Mouse (Mus musculus) heart, adult 2 months (tissue): ENCODE measurements around the gene Serpina3f. TPM values are rescaled to one million over a fixed set of nuclear protein-coding genes. Genes with fewer than 3 reads are reported as not detected.
"Not testable (repeated sequence)": the region's sequence is repeated elsewhere in the genome, so short reads cannot be mapped to it uniquely, and the experiment has no call there.

Source experiments
- DNase-seq, 2 experiments: peaks; one replicate each; pipeline ENCODE4 v3.0.0; 2021
- H3K27ac ChIP-seq: fragments of 200-600 bp; 2 replicates; pipeline ENCODE4 v1.8.1; 2022
- H3K27me3 ChIP-seq: fragments of 200-500 bp; 2 replicates; pipeline ENCODE4 v1.6.1; 2012; ENCODE audit warnings: mild to moderate bottlenecking, low read length, inconsistent platforms, mixed read lengths; ENCODE audit not compliant: control insufficient read depth, insufficient read depth
- H3K36me3 ChIP-seq: fragments of 200-500 bp; 2 replicates; pipeline ENCODE4 v1.6.1; 2012; ENCODE audit warnings: low read length, inconsistent platforms; ENCODE audit not compliant: control insufficient read depth, insufficient read depth
- H3K4me1 ChIP-seq: fragments of 200-500 bp; 2 replicates; pipeline ENCODE4 v1.6.1; 2011; ENCODE audit warnings: low read length; ENCODE audit not compliant: control insufficient read depth, insufficient read depth
- H3K4me3 ChIP-seq: fragments of 200-600 bp; 2 replicates; pipeline ENCODE4 v1.8.1; 2022
- H3K79me2 ChIP-seq: fragments of 200-500 bp; replicated peaks from 2 replicates; pipeline ENCODE4 v1.6.1; 2012; ENCODE audit warnings: mild to moderate bottlenecking, inconsistent platforms, low read length, moderate library complexity, mixed read lengths; ENCODE audit not compliant: control insufficient read depth, insufficient read depth
- H3K9ac ChIP-seq: fragments of 200-500 bp; 2 replicates; pipeline ENCODE4 v1.6.1; 2012; ENCODE audit warnings: low read depth, mild to moderate bottlenecking, control low read depth, inconsistent platforms, low read length, mixed read lengths
- CTCF ChIP-seq: fragments of 200-600 bp; IDR thresholded peaks from 2 replicates; pipeline ENCODE4 v1.8.1; 2022; ENCODE audit warnings: antibody characterized with exemption, mild to moderate bottlenecking, moderate library complexity
- EP300 ChIP-seq: fragments of 200-500 bp; IDR thresholded peaks from 2 replicates; pipeline ENCODE4 v1.6.1; 2011; ENCODE audit warnings: low read depth, low read length, control low read depth; ENCODE audit not compliant: insufficient read depth
- POLR2A ChIP-seq: fragments of 200-500 bp; IDR thresholded peaks from 2 replicates; pipeline ENCODE4 v1.6.1; 2011; ENCODE audit warnings: mild to moderate bottlenecking, low read depth, low read length, control low read depth; ENCODE audit not compliant: insufficient read depth
- WGBS: fragments of 180-500 bp; shearing (Covaris S2); methylation state at CpG from one replicate; pipeline ENCODE4 v1.1.7; 2018; 5-methylcytosine and 5-hydroxymethylcytosine counted together
- intact Hi-C: fragments of 180-260 bp; cut with DNase I; formaldehyde crosslinking; loops from one replicate; pipeline ENCODE4 v1.15.1; 2025
- polyA plus RNA-seq: library from polyadenylated mRNA; depleted of rRNA; stranded (reverse); fragments of >200 nt; gene quantifications from 2 replicates; pipeline ENCODE4 v1.2.3, GENCODE M21; 2012
- total RNA-seq, 2 experiments: library from RNA; stranded (reverse); gene quantifications; 2 replicates each; pipeline ENCODE4 v1.2.3; 2021

Gene Serpina3f
- total and polyA plus RNA-seq, 3 experiments: 0.04 to 0.26 TPM; not detected in 1

DNA sequence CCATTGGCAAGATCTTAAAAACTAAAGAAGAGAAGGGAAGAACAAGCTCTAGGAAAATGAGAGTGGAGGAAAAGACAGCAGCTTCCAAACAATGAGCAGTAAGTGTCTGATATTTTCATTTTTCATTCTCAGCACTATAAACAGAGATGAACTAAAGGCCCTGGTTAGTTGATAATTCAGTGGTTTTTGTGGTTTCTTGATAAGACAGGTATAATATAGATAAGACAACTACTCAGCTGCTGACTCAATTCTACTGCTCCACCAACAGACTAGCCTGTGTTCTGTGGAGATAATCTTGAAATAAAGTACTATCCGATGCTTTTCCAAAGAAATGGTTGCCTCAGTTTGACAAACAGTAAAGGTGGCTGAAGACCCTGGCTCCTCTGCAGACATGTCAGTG lies 905 bp downstream of the Serpina3f start:
- Histone ChIP-seq H3K79me2 (no peaks in the 10 kb centered on the region), H3K36me3 (no peaks in the 10 kb centered on the region), H3K27me3 (no peaks in the 10 kb centered on the region), H3K4me3 (no peak overlapping the region), H3K4me1 (no peaks in the 10 kb centered on the region), H3K27ac (no peak overlapping the region), H3K9ac (no peak overlapping the region)
- DNase-seq: no peak
- TF ChIP-seq POLR2A (no peak), CTCF (no peak), EP300 (no peak)
- WGBS: 77% methylated on average over 1 of the region's 1 CpGs
- intact Hi-C loops: no loop called here

GRCm38 (mm10) chr12:104221616-104222015 lies 7.3 kb downstream of the Serpina3f start:
- Histone ChIP-seq H3K4me3 (no peak overlapping the region), H3K9ac (no peak overlapping the region), H3K36me3 (no peaks in the 10 kb centered on the region), H3K27ac (no peak overlapping the region), H3K79me2 (no peaks in the 10 kb centered on the region), H3K27me3 (no peaks in the 10 kb centered on the region), H3K4me1 (0 out of 2 replicates have a peak, but pooled peaks cover 1% of the 10 kb centered on the region)
- no peak for DNase-seq
- TF ChIP-seq POLR2A: no peak
- TF ChIP-seq CTCF: no peak
- no peak for TF ChIP-seq EP300
- intact Hi-C loops: loop anchor here (1.0 kb wide), 1 partner anchor 20 kb away; no protein-coding TSS in a partner anchor
- 60% methylated on average over 1 of the region's 1 CpGs for WGBS

DNA sequence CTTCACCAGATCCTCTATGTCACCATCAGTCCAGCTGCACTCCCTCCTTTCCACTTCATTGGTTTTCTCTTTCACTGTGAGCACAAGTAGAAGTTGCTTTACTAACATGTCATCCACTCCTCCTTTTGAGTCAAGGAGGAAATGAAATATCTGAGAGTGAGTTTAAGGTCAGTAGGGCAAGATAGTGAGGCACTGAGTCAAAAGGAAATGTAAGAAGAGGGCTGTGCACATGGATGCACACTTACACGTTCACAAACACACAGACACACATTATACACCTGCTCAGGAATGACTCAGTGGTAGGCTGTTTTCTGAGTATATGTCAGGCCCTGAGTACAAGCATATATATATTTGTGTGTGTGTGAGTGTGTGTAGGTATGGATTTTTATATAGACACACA lies 9.3 kb downstream of the Serpina3f start:
- Histone ChIP-seq H3K27ac (no peak overlapping the region), H3K4me1 (0 out of 2 replicates have a peak, but pooled peaks cover 1% of the 10 kb centered on the region), H3K9ac (no peak overlapping the region), H3K27me3 (no peaks in the 10 kb centered on the region), H3K79me2 (no peaks in the 10 kb centered on the region), H3K4me3 (no peak overlapping the region), H3K36me3 (no peaks in the 10 kb centered on the region)
- no peak for DNase-seq
- 39% methylated on average over 1 of the region's 1 CpGs for WGBS
- TF ChIP-seq EP300: no peak
- no peak for TF ChIP-seq CTCF
- no peak for TF ChIP-seq POLR2A
- intact Hi-C loops: loop anchor here (1.0 kb wide), 1 partner anchor 31 kb away; no protein-coding TSS in a partner anchor

- Histone ChIP-seq H3K27me3 (no peaks in the 10 kb centered on the region), H3K79me2 (no peaks in the 10 kb centered on the region), H3K27ac (no peak overlapping the region), H3K4me1 (0 out of 2 replicates have a peak, but pooled peaks cover 1% of the 10 kb centered on the region), H3K36me3 (no peaks in the 10 kb centered on the region), H3K4me3 (no peak overlapping the region), H3K9ac (no peak overlapping the region)
- TF ChIP-seq POLR2A (no peak), CTCF (no peak), EP300 (no peak)
- no peak for DNase-seq
- intact Hi-C loops: no loop called here
- WGBS: 45% methylated on average over 7 of the region's 7 CpGs
Observed at GRCm38 (mm10) chr12:104224598-104225300, 10.4 kb downstream of the Serpina3f start.

DNA sequence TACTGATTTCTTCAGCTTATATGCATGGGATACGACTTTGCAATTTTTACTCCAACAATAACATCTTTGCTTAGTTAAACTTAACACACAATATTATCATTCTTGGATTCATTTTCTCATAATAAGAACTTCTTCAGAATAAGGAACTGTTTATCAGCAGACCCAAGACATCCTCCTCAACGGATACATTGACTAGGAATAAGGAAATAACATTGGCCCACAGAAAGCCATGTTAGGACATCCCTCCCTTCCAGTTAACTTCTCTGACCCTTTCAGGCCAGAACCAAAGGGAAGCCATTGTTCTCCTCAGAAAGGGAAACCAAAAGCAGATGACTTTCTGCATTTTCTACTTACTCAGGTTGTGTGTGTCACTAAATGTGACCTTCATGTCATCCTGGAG lies 16.4 kb downstream of the Serpina3f start:
- no peak overlapping the region for H3K4me3 ChIP-seq
- H3K27ac ChIP-seq: no peak overlapping the region
- H3K27me3 ChIP-seq: no peaks in the 10 kb centered on the region
- no peaks in the 10 kb centered on the region for H3K36me3 ChIP-seq
- no peak for DNase-seq
- H3K4me1 ChIP-seq: peaks cover 2% of the 10 kb centered on the region; the same call in 1 of the 2 replicates
- 37% methylated on average over 2 of the region's 2 CpGs for WGBS
- TF ChIP-seq EP300 (no peak), CTCF (no peak), POLR2A (no peak)
- intact Hi-C loops: no loop called here
- no peak overlapping the region for H3K9ac ChIP-seq
- H3K79me2 ChIP-seq: no peaks in the 10 kb centered on the region

DNA sequence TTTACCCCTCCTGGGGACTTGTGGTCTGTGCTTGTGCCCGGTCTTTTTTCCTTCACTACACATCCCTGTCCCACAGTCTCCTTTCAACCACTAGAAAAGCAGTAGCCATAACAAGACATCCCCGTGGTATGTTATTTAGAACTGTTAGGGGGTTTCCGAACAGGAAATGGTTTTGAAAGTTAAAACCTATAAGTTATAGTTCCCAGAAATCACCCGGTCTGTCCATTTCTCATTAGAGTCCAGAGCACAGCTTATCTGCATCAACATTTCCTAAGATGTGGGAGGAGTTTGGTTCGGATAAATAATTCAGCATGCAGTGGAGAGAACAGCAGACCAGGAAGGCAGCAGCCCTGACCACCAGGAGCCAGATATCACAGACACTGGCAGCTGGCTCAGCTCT lies 21.6 kb downstream of the Serpina3f start, which contains the start of gene Serpina3g:
TSS of gene Serpina3g (plus strand) at position 331 of the 400 bp plus-strand sequence.
- H3K9ac ChIP-seq: no peak within 1 kb of the TSS

GRCm38 (mm10) chr12:104238048-104238447 lies 23.7 kb downstream of the Serpina3f start:
- 89% methylated on average over 1 of the region's 1 CpGs for WGBS
- H3K27me3 ChIP-seq, H3K79me2 ChIP-seq, H3K4me3 ChIP-seq, intact Hi-C loops, H3K27ac ChIP-seq, H3K9ac ChIP-seq, DNase-seq, H3K36me3 ChIP-seq, H3K4me1 ChIP-seq: not testable (repeated sequence)

More for the DNA sequence above, 21.6 kb downstream of the Serpina3f start, which contains the start of gene Serpina3g:
- Histone ChIP-seq H3K4me3 (no peak within 1 kb of the TSS), H3K4me1 (peaks cover 2% of the 10 kb centered on the region; the same call in 1 of the 2 replicates), H3K27me3 (no peaks in the 10 kb centered on the region), H3K27ac (no peak within 1 kb of the TSS), H3K36me3 (no peaks in the 10 kb centered on the region), H3K79me2 (no peaks in the 10 kb centered on the region)
- TF ChIP-seq EP300 (no peak), CTCF (no peak), POLR2A (no peak)
- intact Hi-C loops: no loop called here
- WGBS: 32% methylated on average over 5 of the region's 5 CpGs
- DNase-seq: no peak
